Mouse (Mus musculus): Measurements from ENCODE around the gene Slit1.

- TF ChIP-seq CTCF (IDR thresholded peaks at IDR 0.05; ENCODE audit: low read depth) (no peak), EP300 (IDR thresholded peaks at IDR 0.05; ENCODE audit: low read depth) (no peak)
These were observed 124.6 kb downstream of the Slit1 start for GRCm38 (mm10) chr19:41618771-41619385.
